Mouse (Mus musculus): ENCODE measurements around the gene Kcnt1. TPM values are rescaled to one million over a fixed set of nuclear protein-coding genes. Genes with fewer than 3 reads are reported as not detected.

The Kcnt1 gene
- polyA plus RNA-seq, 1 experiment, result not detected

GRCm38 (mm10) chr2:25859891-25860290 is 3.6 kb upstream of the Kcnt1 start:
- Histone ChIP-seq H3K4me1 (ENCODE audit: control insufficient read depth, insufficient read depth, insufficient read length, low read length) (no peaks in the 10 kb centered on the region), H3K4me3 (ENCODE audit: insufficient read depth, low read depth, low read length) (no peak overlapping the region), H3K27ac (replicated peaks; ENCODE audit: low read depth, low read length) (no peak overlapping the region)

GRCm38 (mm10) chr2:25862038-25862437 is 1.5 kb upstream of the Kcnt1 start:
- Histone ChIP-seq H3K27ac (replicated peaks; ENCODE audit: low read depth, low read length) (no peak overlapping the region), H3K4me1 (ENCODE audit: control insufficient read depth, insufficient read depth, insufficient read length, low read length) (no peaks in the 10 kb centered on the region), H3K4me3 (ENCODE audit: insufficient read depth, low read depth, low read length) (no peak overlapping the region)

GRCm38 (mm10) chr2:25862696-25863270 is 751 bp upstream of the Kcnt1 start:
- no peaks in the 10 kb centered on the region for H3K4me1 ChIP-seq (ENCODE audit: control insufficient read depth, insufficient read depth, insufficient read length, low read length)
- no peak overlapping the region for H3K27ac ChIP-seq (replicated peaks; ENCODE audit: low read depth, low read length)
- H3K4me3 ChIP-seq (ENCODE audit: insufficient read depth, low read depth, low read length), result no peak overlapping the region

GRCm38 (mm10) chr2:25864230-25864629 is 696 bp downstream of the Kcnt1 start:
- H3K27ac ChIP-seq (replicated peaks; ENCODE audit: low read depth, low read length), result no peak overlapping the region
- H3K4me1 ChIP-seq (ENCODE audit: control insufficient read depth, insufficient read depth, insufficient read length, low read length), result no peaks in the 10 kb centered on the region
- no peak overlapping the region for H3K4me3 ChIP-seq (ENCODE audit: insufficient read depth, low read depth, low read length)

GRCm38 (mm10) chr2:25865412-25865811 is 1.9 kb downstream of the Kcnt1 start:
- H3K27ac ChIP-seq (replicated peaks; ENCODE audit: low read depth, low read length), result no peak overlapping the region
- no peak overlapping the region for H3K4me3 ChIP-seq (ENCODE audit: insufficient read depth, low read depth, low read length)
- no peaks in the 10 kb centered on the region for H3K4me1 ChIP-seq (ENCODE audit: control insufficient read depth, insufficient read depth, insufficient read length, low read length)

GRCm38 (mm10) chr2:25866656-25867055 is 3.1 kb downstream of the Kcnt1 start:
- Histone ChIP-seq H3K27ac (replicated peaks; ENCODE audit: low read depth, low read length) (no peak overlapping the region), H3K4me1 (ENCODE audit: control insufficient read depth, insufficient read depth, insufficient read length, low read length) (no peaks in the 10 kb centered on the region), H3K4me3 (ENCODE audit: insufficient read depth, low read depth, low read length) (no peak overlapping the region)

GRCm38 (mm10) chr2:25877250-25877735 is 13.8 kb downstream of the Kcnt1 start:
- Histone ChIP-seq H3K27ac (replicated peaks; ENCODE audit: low read depth, low read length) (no peak overlapping the region), H3K4me3 (ENCODE audit: insufficient read depth, low read depth, low read length) (no peak overlapping the region), H3K4me1 (ENCODE audit: control insufficient read depth, insufficient read depth, insufficient read length, low read length) (no peaks in the 10 kb centered on the region)

GRCm38 (mm10) chr2:25877736-25878268 is 14.3 kb downstream of the Kcnt1 start:
- H3K4me3 ChIP-seq (ENCODE audit: insufficient read depth, low read depth, low read length), result no peak overlapping the region

GRCm38 (mm10) chr2:25878516-25878915 is 15.0 kb downstream of the Kcnt1 start:
- no peaks in the 10 kb centered on the region for H3K4me1 ChIP-seq (ENCODE audit: control insufficient read depth, insufficient read depth, insufficient read length, low read length)

More at GRCm38 (mm10) chr2:25877736-25878268, 14.3 kb downstream of the Kcnt1 start:
- Histone ChIP-seq H3K4me1 (ENCODE audit: control insufficient read depth, insufficient read depth, insufficient read length, low read length) (no peaks in the 10 kb centered on the region), H3K27ac (replicated peaks; ENCODE audit: low read depth, low read length) (no peak overlapping the region)

GRCm38 (mm10) chr2:25879061-25879460 is 15.5 kb downstream of the Kcnt1 start:
- no peaks in the 10 kb centered on the region for H3K4me1 ChIP-seq (ENCODE audit: control insufficient read depth, insufficient read depth, insufficient read length, low read length)
- H3K27ac ChIP-seq (replicated peaks; ENCODE audit: low read depth, low read length), result no peak overlapping the region
- no peak overlapping the region for H3K4me3 ChIP-seq (ENCODE audit: insufficient read depth, low read depth, low read length)

More at GRCm38 (mm10) chr2:25878516-25878915, 15.0 kb downstream of the Kcnt1 start:
- Histone ChIP-seq H3K4me3 (ENCODE audit: insufficient read depth, low read depth, low read length) (no peak overlapping the region), H3K27ac (replicated peaks; ENCODE audit: low read depth, low read length) (no peak overlapping the region)

GRCm38 (mm10) chr2:25882276-25882675 is 18.7 kb downstream of the Kcnt1 start:
- H3K4me1 ChIP-seq (ENCODE audit: control insufficient read depth, insufficient read depth, insufficient read length, low read length), result no peaks in the 10 kb centered on the region
- H3K27ac ChIP-seq (replicated peaks; ENCODE audit: low read depth, low read length), result no peak overlapping the region
- H3K4me3 ChIP-seq (ENCODE audit: insufficient read depth, low read depth, low read length), result no peak overlapping the region

GRCm38 (mm10) chr2:25884756-25885155 is 21.2 kb downstream of the Kcnt1 start:
- Histone ChIP-seq H3K27ac (replicated peaks; ENCODE audit: low read depth, low read length) (no peak overlapping the region), H3K4me3 (ENCODE audit: insufficient read depth, low read depth, low read length) (no peak overlapping the region), H3K4me1 (ENCODE audit: control insufficient read depth, insufficient read depth, insufficient read length, low read length) (no peaks in the 10 kb centered on the region)

- Histone ChIP-seq H3K4me1 (ENCODE audit: control insufficient read depth, insufficient read depth, insufficient read length, low read length) (no peaks in the 10 kb centered on the region), H3K4me3 (ENCODE audit: insufficient read depth, low read depth, low read length) (no peak overlapping the region), H3K27ac (replicated peaks; ENCODE audit: low read depth, low read length) (no peak overlapping the region)
Measured at GRCm38 (mm10) chr2:25887226-25887625, 23.7 kb downstream of the Kcnt1 start.

- H3K4me1 ChIP-seq (ENCODE audit: control insufficient read depth, insufficient read depth, insufficient read length, low read length), result no peaks in the 10 kb centered on the region
- no peak overlapping the region for H3K27ac ChIP-seq (replicated peaks; ENCODE audit: low read depth, low read length)
- H3K4me3 ChIP-seq (ENCODE audit: insufficient read depth, low read depth, low read length), result no peak overlapping the region
Measured at GRCm38 (mm10) chr2:25888144-25888543, 24.6 kb downstream of the Kcnt1 start.

- Histone ChIP-seq H3K27ac (replicated peaks; ENCODE audit: low read depth, low read length) (no peak overlapping the region), H3K4me1 (ENCODE audit: control insufficient read depth, insufficient read depth, insufficient read length, low read length) (no peaks in the 10 kb centered on the region), H3K4me3 (ENCODE audit: insufficient read depth, low read depth, low read length) (no peak overlapping the region)
Measured at GRCm38 (mm10) chr2:25892440-25892839, 28.9 kb downstream of the Kcnt1 start.

GRCm38 (mm10) chr2:25898970-25899369 is 35.4 kb downstream of the Kcnt1 start:
- Histone ChIP-seq H3K4me1 (ENCODE audit: control insufficient read depth, insufficient read depth, insufficient read length, low read length) (no peaks in the 10 kb centered on the region), H3K4me3 (ENCODE audit: insufficient read depth, low read depth, low read length) (no peak overlapping the region), H3K27ac (replicated peaks; ENCODE audit: low read depth, low read length) (no peak overlapping the region)

Measured in brown adipose tissue, adult 24 weeks (tissue).